Comparison of ENCODE assay signal across 10 mouse cellular contexts in the genomic region with DNA sequence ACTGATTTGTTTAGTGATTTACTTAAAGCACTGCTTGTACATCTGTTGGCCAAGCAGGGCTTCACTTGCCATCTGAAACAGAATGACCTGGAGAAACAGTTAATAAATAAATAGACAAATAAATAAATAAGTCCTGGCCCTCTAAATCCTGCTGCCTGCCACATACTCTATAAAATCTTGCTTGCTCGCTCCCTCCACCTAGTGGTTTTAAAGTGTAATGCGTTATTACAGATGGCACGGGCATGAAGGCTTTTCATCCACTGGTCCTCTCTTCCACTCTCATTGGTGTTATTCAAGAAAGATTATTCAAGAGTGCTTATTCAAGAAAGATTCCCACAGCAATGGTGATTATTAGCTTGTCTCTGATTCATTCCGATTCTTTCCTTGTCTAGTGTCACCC. TPM values are rescaled to one million over a fixed set of nuclear protein-coding genes. Genes with fewer than 3 reads are reported as not detected.
A peak's percentile ranks its signal among the peaks of the same experiment; 100 is the strongest.
DNase-seq lines count a peak whose midpoint lies in the region; ATAC-seq and TF ChIP-seq lines count a peak whose summit lies in the region.
"Had no signal": no experiment of that assay in that cellular context is flagged by ENCODE, and none has a peak within 500 bp of the region (broad histone marks: within the 10 kb centered on the region; RNA-seq: fewer than 3 reads in every experiment).

No protein-coding gene starts in this region.

- no peak overlapping the region for H3K4me2 ChIP-seq in embryonic facial prominence, embryonic 11.5 days (ENCODE audit: low read depth, low read length)
- H3K4me2 ChIP-seq in midbrain, postnatal 0 days (ENCODE audit: low read depth, low read length, poor library complexity, severe bottlenecking), result no peak overlapping the region
- H3K4me2 ChIP-seq in midbrain, embryonic 15.5 days, result no peak overlapping the region
- H3K4me2 ChIP-seq in heart, postnatal 0 days (ENCODE audit: low read depth, low read length), result no peak overlapping the region
- H3K4me2 ChIP-seq in hindbrain, embryonic 12.5 days (replicated peaks), result no peak overlapping the region
- H3K4me2 ChIP-seq: hindbrain, embryonic 15.5 days had no signal

- no peak overlapping the region for H3K4me3 ChIP-seq in embryonic facial prominence, embryonic 11.5 days (ENCODE audit: low read depth, low read length)
- no peak overlapping the region for H3K4me3 ChIP-seq in embryonic facial prominence, embryonic 10.5 days
- no peak overlapping the region for H3K4me3 ChIP-seq in midbrain, postnatal 0 days (ENCODE audit: low read depth, low read length)
- no peak overlapping the region for H3K4me3 ChIP-seq in midbrain, embryonic 15.5 days
- no peak overlapping the region for H3K4me3 ChIP-seq in bone marrow, adult 2 months (replicated peaks; ENCODE audit: control insufficient read depth, low read depth, low read length)
- no peak overlapping the region for H3K4me3 ChIP-seq in heart, postnatal 0 days (ENCODE audit: low read depth, low read length)
- H3K4me3 ChIP-seq in hindbrain, embryonic 12.5 days, result no peak overlapping the region
- H3K4me3 ChIP-seq: hindbrain, embryonic 15.5 days; myocyte had no signal

- DNase-seq in embryonic facial prominence, embryonic 11.5 days (ENCODE audit: low spot score), result peak; percentile 59
- DNase-seq in embryonic facial prominence, embryonic 10.5 days (ENCODE audit: low spot score), result no peak
- peak; percentile 27 for DNase-seq in midbrain, postnatal 0 days (ENCODE audit: low spot score)
- peak; percentile 71 for DNase-seq in heart, postnatal 0 days (ENCODE audit: low spot score)

- no peak for ATAC-seq in embryonic facial prominence, embryonic 11.5 days (replicated peaks; ENCODE audit: insufficient number of reproducible peaks, low FRiP score, low TSS enrichment, low read depth)
- ATAC-seq in midbrain, postnatal 0 days (ENCODE audit: low FRiP score), result no peak
- ATAC-seq in midbrain, embryonic 15.5 days (replicated peaks), result no peak
- peak; percentile 55 for ATAC-seq in heart, postnatal 0 days (ENCODE audit: insufficient read depth, low read depth)
- peak; percentile 90 for ATAC-seq in megakaryocyte progenitor cell, adult 5-6 weeks (replicated peaks; ENCODE audit: poor library complexity)
- ATAC-seq in hindbrain, embryonic 12.5 days (ENCODE audit: low FRiP score), result no peak

- no peaks in the 10 kb centered on the region for H3K27me3 ChIP-seq in embryonic facial prominence, embryonic 11.5 days (ENCODE audit: control insufficient read depth, insufficient read depth, low read length)
- peaks cover 3% of the 10 kb centered on the region; the same call in 1 of the 2 replicates for H3K27me3 ChIP-seq in embryonic facial prominence, embryonic 10.5 days (replicated peaks; ENCODE audit: low read depth, poor library complexity, severe bottlenecking)
- H3K27me3 ChIP-seq in midbrain, postnatal 0 days (ENCODE audit: insufficient read depth, low read length), result no peaks in the 10 kb centered on the region
- no peaks in the 10 kb centered on the region for H3K27me3 ChIP-seq in midbrain, embryonic 15.5 days (replicated peaks)
- no peaks in the 10 kb centered on the region for H3K27me3 ChIP-seq in heart, postnatal 0 days (ENCODE audit: control insufficient read depth, insufficient read depth, low read length)
- peaks cover 3% of the 10 kb centered on the region; the same call in 1 of the 2 replicates for H3K27me3 ChIP-seq in hindbrain, embryonic 12.5 days

- WGBS in embryonic facial prominence, embryonic 11.5 days, result 19% methylated on average over 4 of the region's 4 CpGs
- 15% methylated on average over 4 of the region's 4 CpGs for WGBS in embryonic facial prominence, embryonic 10.5 days
- 12% methylated on average over 4 of the region's 4 CpGs for WGBS in midbrain, postnatal 0 days
- 14% methylated on average over 4 of the region's 4 CpGs for WGBS in midbrain, embryonic 15.5 days
- WGBS in bone marrow, adult 2 months, result 15% methylated on average over 4 of the region's 4 CpGs
- 6% methylated on average over 4 of the region's 4 CpGs for WGBS in heart, postnatal 0 days
- WGBS in hindbrain, embryonic 12.5 days, result 21% methylated on average over 4 of the region's 4 CpGs

- no peak overlapping the region for H3K9ac ChIP-seq in embryonic facial prominence, embryonic 11.5 days (replicated peaks; ENCODE audit: low read length)
- no peak overlapping the region for H3K9ac ChIP-seq in midbrain, postnatal 0 days (replicated peaks; ENCODE audit: low read length, poor library complexity, severe bottlenecking)
- H3K9ac ChIP-seq in midbrain, embryonic 15.5 days, result no peak overlapping the region
- H3K9ac ChIP-seq in heart, postnatal 0 days (replicated peaks; ENCODE audit: low read depth, low read length), result no peak overlapping the region
- no peak overlapping the region for H3K9ac ChIP-seq in hindbrain, embryonic 12.5 days
- H3K9ac ChIP-seq: hindbrain, embryonic 15.5 days had no signal

- H3K9me3 ChIP-seq in embryonic facial prominence, embryonic 11.5 days (replicated peaks; ENCODE audit: control insufficient read depth, low read length), result no peaks in the 10 kb centered on the region
- no peaks in the 10 kb centered on the region for H3K9me3 ChIP-seq in embryonic facial prominence, embryonic 10.5 days
- no peaks in the 10 kb centered on the region for H3K9me3 ChIP-seq in midbrain, postnatal 0 days (ENCODE audit: low read length)
- H3K9me3 ChIP-seq in midbrain, embryonic 15.5 days, result no peaks in the 10 kb centered on the region
- H3K9me3 ChIP-seq in heart, postnatal 0 days (replicated peaks; ENCODE audit: control insufficient read depth, low read length), result no peaks in the 10 kb centered on the region
- no peaks in the 10 kb centered on the region for H3K9me3 ChIP-seq in hindbrain, embryonic 12.5 days (replicated peaks)
- H3K9me3 ChIP-seq: hindbrain, embryonic 15.5 days had no signal

- TF ChIP-seq EP300 in heart, postnatal 0 days (IDR thresholded peaks at IDR 0.05; ENCODE audit: low read depth), result no peak

- H3K4me1 ChIP-seq in embryonic facial prominence, embryonic 11.5 days (ENCODE audit: control insufficient read depth, insufficient read depth, low read length), result no peaks in the 10 kb centered on the region
- no peaks in the 10 kb centered on the region for H3K4me1 ChIP-seq in embryonic facial prominence, embryonic 10.5 days
- no peaks in the 10 kb centered on the region for H3K4me1 ChIP-seq in midbrain, postnatal 0 days (ENCODE audit: insufficient read depth, low read length)
- H3K4me1 ChIP-seq in midbrain, embryonic 15.5 days, result no peaks in the 10 kb centered on the region
- H3K4me1 ChIP-seq in bone marrow, adult 2 months (ENCODE audit: control insufficient read depth, insufficient read depth, low read length), result no peaks in the 10 kb centered on the region
- H3K4me1 ChIP-seq in heart, postnatal 0 days (ENCODE audit: control insufficient read depth, insufficient read depth), result no peaks in the 10 kb centered on the region
- no peaks in the 10 kb centered on the region for H3K4me1 ChIP-seq in hindbrain, embryonic 12.5 days
- H3K4me1 ChIP-seq: hindbrain, embryonic 15.5 days had no signal

- no peak overlapping the region for H3K27ac ChIP-seq in embryonic facial prominence, embryonic 11.5 days (replicated peaks; ENCODE audit: low read depth, low read length)
- no peak overlapping the region for H3K27ac ChIP-seq in embryonic facial prominence, embryonic 10.5 days (replicated peaks)
- H3K27ac ChIP-seq in midbrain, postnatal 0 days (ENCODE audit: low read depth, low read length), result no peak overlapping the region
- no peak overlapping the region for H3K27ac ChIP-seq in midbrain, embryonic 15.5 days
- no peak overlapping the region for H3K27ac ChIP-seq in bone marrow, adult 2 months (ENCODE audit: control insufficient read depth, insufficient read depth, low read depth, low read length, poor library complexity)
- H3K27ac ChIP-seq in heart, postnatal 0 days (ENCODE audit: low read depth), result no peak overlapping the region
- H3K27ac ChIP-seq in hindbrain, embryonic 12.5 days, result no peak overlapping the region
- H3K27ac ChIP-seq: hindbrain, embryonic 15.5 days had no signal

- no peak for TF ChIP-seq POLR2A in bone marrow, adult 2 months (IDR thresholded peaks at IDR 0.05; ENCODE audit: borderline replicate concordance, control insufficient read depth, low read depth, low read length)

- no peaks in the 10 kb centered on the region for H3K36me3 ChIP-seq in embryonic facial prominence, embryonic 11.5 days (replicated peaks; ENCODE audit: control insufficient read depth, insufficient read depth, low read depth, low read length)
- H3K36me3 ChIP-seq in embryonic facial prominence, embryonic 10.5 days (replicated peaks), result no peaks in the 10 kb centered on the region
- no peaks in the 10 kb centered on the region for H3K36me3 ChIP-seq in midbrain, postnatal 0 days (ENCODE audit: insufficient read depth, low read length)
- no peaks in the 10 kb centered on the region for H3K36me3 ChIP-seq in midbrain, embryonic 15.5 days (replicated peaks)
- H3K36me3 ChIP-seq in heart, postnatal 0 days (replicated peaks; ENCODE audit: control insufficient read depth, insufficient read depth, low read length), result peaks cover 33% of the 10 kb centered on the region
- H3K36me3 ChIP-seq in hindbrain, embryonic 12.5 days, result no peaks in the 10 kb centered on the region
- H3K36me3 ChIP-seq: hindbrain, embryonic 15.5 days had no signal

- peak; percentile 81 for TF ChIP-seq CTCF in midbrain, postnatal 0 days (IDR thresholded peaks at IDR 0.05)
- TF ChIP-seq CTCF in bone marrow, adult 2 months (IDR thresholded peaks at IDR 0.05; ENCODE audit: control insufficient read depth, insufficient read depth, low read length), result peak; percentile 29; the same call in 1 of the 2 replicates
- peak; percentile 88 for TF ChIP-seq CTCF in heart, postnatal 0 days (IDR thresholded peaks at IDR 0.05; ENCODE audit: low read depth)

RNA-seq across cellular contexts. Expression of a gene that starts 8.5 kb away (rescaled TPM):
- polyA plus RNA-seq in embryonic facial prominence, embryonic 11.5 days (2014; fragmentation: Nextera tagmentation; extraction: Ambion mirVana), result 0.90 and 1.4 TPM in 2 replicates
- polyA plus RNA-seq in embryonic facial prominence, embryonic 10.5 days (2016; fragmentation: Nextera tagmentation; extraction: Ambion mirVana), result 0.26 and 0.31 TPM in 2 replicates
- 3.9 and 4.0 TPM in 2 replicates for total RNA-seq in midbrain, postnatal 0 days (2014; rRNA removed)
- 2.0 and 2.5 TPM in 2 replicates for polyA plus RNA-seq in midbrain, postnatal 0 days (2015; fragmentation: Nextera tagmentation; extraction: Ambion mirVana)
- polyA plus RNA-seq in midbrain, embryonic 15.5 days (2015; fragmentation: Nextera tagmentation; extraction: Ambion mirVana), result 1.4 and 1.8 TPM in 2 replicates
- polyA plus RNA-seq in bone marrow, adult 2 months (2011; ENCODE audit: insufficient read depth, insufficient read length, low replicate concordance, missing spikeins), result 13.2 and 17.1 TPM in 2 replicates
- 21.5 and 29.0 TPM in 2 replicates for total RNA-seq in heart, postnatal 0 days (2014; rRNA removed; ENCODE audit: low replicate concordance)
- 15.6 and 18.7 TPM in 2 replicates for polyA plus RNA-seq in heart, postnatal 0 days (2015; fragmentation: Nextera tagmentation; extraction: Ambion mirVana)
- total RNA-seq in megakaryocyte progenitor cell, adult 5-6 weeks (2015), result 1.4 and 1.5 TPM in 2 replicates
- total RNA-seq in megakaryocyte progenitor cell, adult 5-6 weeks (2017), result 1.7 and 2.8 TPM in 2 replicates
- polyA plus RNA-seq in hindbrain, embryonic 12.5 days (2016; fragmentation: Nextera tagmentation; extraction: Ambion mirVana), result 1.1 and 1.3 TPM in 2 replicates

RNA-seq across cellular contexts. Expression of a gene that starts 32.0 kb away (rescaled TPM):
- polyA plus RNA-seq in embryonic facial prominence, embryonic 11.5 days (2014; fragmentation: Nextera tagmentation; extraction: Ambion mirVana), result 12.6 and 15.3 TPM in 2 replicates
- 11.5 and 13.8 TPM in 2 replicates for polyA plus RNA-seq in embryonic facial prominence, embryonic 10.5 days (2016; fragmentation: Nextera tagmentation; extraction: Ambion mirVana)
- 0.99 and 1.6 TPM in 2 replicates for total RNA-seq in midbrain, postnatal 0 days (2014; rRNA removed)
- 0.52 and 0.53 TPM in 2 replicates for polyA plus RNA-seq in midbrain, postnatal 0 days (2015; fragmentation: Nextera tagmentation; extraction: Ambion mirVana)
- 1.9 and 2.2 TPM in 2 replicates for polyA plus RNA-seq in midbrain, embryonic 15.5 days (2015; fragmentation: Nextera tagmentation; extraction: Ambion mirVana)
- polyA plus RNA-seq in bone marrow, adult 2 months (2011; ENCODE audit: insufficient read depth, insufficient read length, low replicate concordance, missing spikeins), result 3.2 and 3.7 TPM in 2 replicates
- 3.1 and 7.6 TPM in 2 replicates for total RNA-seq in heart, postnatal 0 days (2014; rRNA removed; ENCODE audit: low replicate concordance)
- 4.9 and 5.2 TPM in 2 replicates for polyA plus RNA-seq in heart, postnatal 0 days (2015; fragmentation: Nextera tagmentation; extraction: Ambion mirVana)
- total RNA-seq in megakaryocyte progenitor cell, adult 5-6 weeks (2015), result 33.4 and 33.6 TPM in 2 replicates
- 33.1 and 41.3 TPM in 2 replicates for total RNA-seq in megakaryocyte progenitor cell, adult 5-6 weeks (2017)
- polyA plus RNA-seq in hindbrain, embryonic 12.5 days (2016; fragmentation: Nextera tagmentation; extraction: Ambion mirVana), result 10.1 and 10.9 TPM in 2 replicates

RNA-seq across cellular contexts. Expression of a gene that starts 49.3 kb away (rescaled TPM):
- 2.6 and 2.9 TPM in 2 replicates for polyA plus RNA-seq in embryonic facial prominence, embryonic 11.5 days (2014; fragmentation: Nextera tagmentation; extraction: Ambion mirVana)
- 0.32 and 0.91 TPM in 2 replicates for polyA plus RNA-seq in embryonic facial prominence, embryonic 10.5 days (2016; fragmentation: Nextera tagmentation; extraction: Ambion mirVana)
- total RNA-seq in midbrain, postnatal 0 days (2014; rRNA removed), result 0.05 and 0.19 TPM in 2 replicates
- 2.9 and 3.1 TPM in 2 replicates for polyA plus RNA-seq in midbrain, postnatal 0 days (2015; fragmentation: Nextera tagmentation; extraction: Ambion mirVana)
- 1.3 and 2.0 TPM in 2 replicates for polyA plus RNA-seq in midbrain, embryonic 15.5 days (2015; fragmentation: Nextera tagmentation; extraction: Ambion mirVana)
- 2.4 and 2.5 TPM in 2 replicates for polyA plus RNA-seq in bone marrow, adult 2 months (2011; ENCODE audit: insufficient read depth, insufficient read length, low replicate concordance, missing spikeins)
- total RNA-seq in heart, postnatal 0 days (2014; rRNA removed; ENCODE audit: low replicate concordance), result 200 and 239 TPM in 2 replicates
- 153 and 167 TPM in 2 replicates for polyA plus RNA-seq in heart, postnatal 0 days (2015; fragmentation: Nextera tagmentation; extraction: Ambion mirVana)
- total RNA-seq in megakaryocyte progenitor cell, adult 5-6 weeks (2015), result 0.05 and 0.07 TPM in 2 replicates
- total RNA-seq in megakaryocyte progenitor cell, adult 5-6 weeks (2017), result not detected in 2 replicates
- polyA plus RNA-seq in hindbrain, embryonic 12.5 days (2016; fragmentation: Nextera tagmentation; extraction: Ambion mirVana), result 1.4 and 4.1 TPM in 2 replicates

RNA-seq across cellular contexts. Expression of a gene that starts 51.4 kb away (rescaled TPM):
- polyA plus RNA-seq in embryonic facial prominence, embryonic 11.5 days (2014; fragmentation: Nextera tagmentation; extraction: Ambion mirVana), result 23.2 and 33.7 TPM in 2 replicates
- polyA plus RNA-seq in embryonic facial prominence, embryonic 10.5 days (2016; fragmentation: Nextera tagmentation; extraction: Ambion mirVana), result 41.2 and 45.6 TPM in 2 replicates
- 24.9 and 28.7 TPM in 2 replicates for total RNA-seq in midbrain, postnatal 0 days (2014; rRNA removed)
- 29.8 and 30.1 TPM in 2 replicates for polyA plus RNA-seq in midbrain, postnatal 0 days (2015; fragmentation: Nextera tagmentation; extraction: Ambion mirVana)
- polyA plus RNA-seq in midbrain, embryonic 15.5 days (2015; fragmentation: Nextera tagmentation; extraction: Ambion mirVana), result 33.8 and 36.8 TPM in 2 replicates
- polyA plus RNA-seq in bone marrow, adult 2 months (2011; ENCODE audit: insufficient read depth, insufficient read length, low replicate concordance, missing spikeins), result 24.9 and 33.6 TPM in 2 replicates
- 25.9 and 28.1 TPM in 2 replicates for total RNA-seq in heart, postnatal 0 days (2014; rRNA removed; ENCODE audit: low replicate concordance)
- polyA plus RNA-seq in heart, postnatal 0 days (2015; fragmentation: Nextera tagmentation; extraction: Ambion mirVana), result 9.0 and 9.4 TPM in 2 replicates
- 21.1 and 27.4 TPM in 2 replicates for total RNA-seq in megakaryocyte progenitor cell, adult 5-6 weeks (2015)
- 20.3 and 27.2 TPM in 2 replicates for total RNA-seq in megakaryocyte progenitor cell, adult 5-6 weeks (2017)
- polyA plus RNA-seq in hindbrain, embryonic 12.5 days (2016; fragmentation: Nextera tagmentation; extraction: Ambion mirVana), result 32.1 and 32.7 TPM in 2 replicates

Comparison
In these comparisons a context has a peak if more than half of its experiments do, and no peak if none do; other contexts are left out.
1. ATAC-seq: peak in heart, postnatal 0 days (single experiment) and megakaryocyte progenitor cell, adult 5-6 weeks (single experiment); none in embryonic facial prominence, embryonic 11.5 days (single experiment), midbrain, postnatal 0 days (single experiment), midbrain, embryonic 15.5 days (single experiment) and hindbrain, embryonic 12.5 days (single experiment).
2. CTCF ChIP-seq: peak in every context shown above with its lines; median percentile 88 in heart, postnatal 0 days; 81 in midbrain, postnatal 0 days; 29 in bone marrow, adult 2 months.
3. RNA of a gene that starts 49.3 kb away (polyA plus RNA-seq): 153 to 167 TPM in heart, postnatal 0 days; 2.9 to 3.1 TPM in midbrain, postnatal 0 days, 2.6 to 2.9 TPM in embryonic facial prominence, embryonic 11.5 days, 2.4 to 2.5 TPM in bone marrow, adult 2 months, 1.3 to 2.0 TPM in midbrain, embryonic 15.5 days, 1.4 to 4.1 TPM in hindbrain, embryonic 12.5 days and 0.32 to 0.91 TPM in embryonic facial prominence, embryonic 10.5 days; every median in the first group is over 10 times any median in the second.